Mouse (Mus musculus) hindbrain, embryonic 12.5 days (tissue): ENCODE data around the gene Tmtc2. TPM values are rescaled to one million over a fixed set of nuclear protein-coding genes. Genes with fewer than 3 reads are reported as not detected.

ENCODE experiments used
- ATAC-seq: fragments of 200-750 bp; cut with Nextera tagmentation; 2 replicates; pipeline ENCODE4 v1.8.0; 2017; ENCODE audit warnings: moderate TSS enrichment; ENCODE audit not compliant: low FRiP score
- H3K27ac ChIP-seq: fragments of 300-500 bp; sonication (generic); 2 replicates; pipeline ENCODE4 v1.5.1; 2016; ENCODE audit warnings: mild to moderate bottlenecking
- H3K27me3 ChIP-seq: fragments of 300-500 bp; sonication (generic); 2 replicates; pipeline ENCODE4 v1.6.1; 2016; ENCODE audit warnings: mild to moderate bottlenecking
- H3K36me3 ChIP-seq: fragments of 300-500 bp; sonication (generic); 2 replicates; pipeline ENCODE4 v1.6.1; 2016; ENCODE audit warnings: mild to moderate bottlenecking
- H3K4me1 ChIP-seq: fragments of 300-500 bp; sonication (generic); 2 replicates; pipeline ENCODE4 v1.6.1; 2016
- H3K4me2 ChIP-seq: fragments of 300-500 bp; sonication (generic); replicated peaks from 2 replicates; pipeline ENCODE4 v1.6.1; 2016; ENCODE audit warnings: mild to moderate bottlenecking
- H3K4me3 ChIP-seq: fragments of 300-500 bp; sonication (generic); 2 replicates; pipeline ENCODE4 v1.5.1; 2016; ENCODE audit warnings: mild to moderate bottlenecking
- H3K9ac ChIP-seq: fragments of 300-500 bp; sonication (generic); 2 replicates; pipeline ENCODE4 v1.6.1; 2016; ENCODE audit warnings: mild to moderate bottlenecking, moderate library complexity
- H3K9me3 ChIP-seq: fragments of 300-500 bp; sonication (generic); replicated peaks from 2 replicates; pipeline ENCODE4 v1.6.1; 2016; ENCODE audit warnings: mild to moderate bottlenecking
- WGBS: fragments of 180-500 bp; shearing (Covaris S2); methylation state at CpG from one replicate; pipeline ENCODE4 v1.1.7; 2016; 5-methylcytosine and 5-hydroxymethylcytosine counted together
- polyA plus RNA-seq: library from polyadenylated mRNA; unstranded; fragments of >200 nt; fragmentation: Nextera tagmentation; extraction: Ambion mirVana; gene quantifications from 2 replicates; pipeline ENCODE4 v1.2.1, GENCODE M21; 2016

Tmtc2 gene
- polyA plus RNA-seq, 1 experiment from 2014 or later: 19.6 TPM

- Histone ChIP-seq H3K9me3 (no peaks in the 10 kb centered on the region), H3K27ac (no peak overlapping the region), H3K36me3 (no peaks in the 10 kb centered on the region), H3K27me3 (no peaks in the 10 kb centered on the region; the same call in 1 of the 2 replicates), H3K9ac (no peak overlapping the region; the same call in 1 of the 2 replicates), H3K4me3 (peak overlapping the region; percentile 78), H3K4me1 (peaks cover 23% of the 10 kb centered on the region), H3K4me2 (peak overlapping the region; percentile 76)
- no peak for ATAC-seq
- WGBS: 40% methylated on average over 7 of the region's 7 CpGs
Observed at GRCm38 (mm10) chr10:105572301-105572700, 1.9 kb downstream of the Tmtc2 start.

DNA sequence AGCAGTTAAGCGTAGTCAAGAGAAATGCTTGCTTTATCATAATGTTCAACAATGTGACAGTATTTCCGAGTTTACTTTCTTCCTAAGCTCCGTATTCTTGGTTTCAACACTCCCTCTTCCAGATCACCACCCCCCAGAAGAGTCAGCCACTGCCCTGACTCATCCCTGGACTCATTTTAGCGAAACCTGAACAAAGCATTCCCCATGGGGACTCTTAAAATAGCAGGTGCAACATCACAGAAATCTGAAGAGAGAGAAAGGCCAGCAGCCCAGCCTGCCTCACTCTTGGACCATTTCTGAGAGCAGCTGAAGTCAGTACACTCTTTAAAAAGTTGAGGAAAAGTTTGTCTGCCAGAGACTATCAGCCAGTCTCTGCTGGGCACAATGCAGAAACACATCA, 2.4 kb downstream of the Tmtc2 start:
- peak overlapping the region; percentile 32; the same call in 1 of the 2 replicates for H3K9ac ChIP-seq
- H3K4me3 ChIP-seq: peak overlapping the region; percentile 78
- no peaks in the 10 kb centered on the region for H3K36me3 ChIP-seq
- no peak for ATAC-seq
- 72% methylated on average over 4 of the region's 4 CpGs for WGBS
- no peaks in the 10 kb centered on the region for H3K9me3 ChIP-seq
- no peak overlapping the region for H3K27ac ChIP-seq
- peaks cover 22% of the 10 kb centered on the region for H3K4me1 ChIP-seq
- no peaks in the 10 kb centered on the region; the same call in 1 of the 2 replicates for H3K27me3 ChIP-seq
- peak overlapping the region; percentile 76 for H3K4me2 ChIP-seq

DNA sequence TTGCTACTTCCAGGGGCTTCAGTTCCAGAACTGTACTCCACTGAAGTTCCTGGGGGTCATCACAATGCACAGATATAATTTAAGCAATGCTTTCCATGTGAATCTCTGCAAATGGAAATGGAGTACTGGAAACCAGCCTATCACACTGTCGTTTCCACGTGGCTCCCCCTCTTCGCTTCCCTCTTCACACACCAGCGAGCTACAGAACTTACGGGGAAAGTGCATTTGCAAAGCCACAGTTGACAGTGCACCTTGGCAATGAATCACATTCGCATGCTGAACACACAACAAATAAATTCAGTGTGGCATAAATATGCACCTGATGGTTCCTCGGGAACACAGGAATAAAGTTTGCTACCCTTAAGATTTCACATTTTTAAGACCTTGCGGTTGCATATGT, 3.2 kb downstream of the Tmtc2 start:
- Histone ChIP-seq H3K4me3 (no peak overlapping the region), H3K4me1 (peaks cover 22% of the 10 kb centered on the region), H3K27ac (no peak overlapping the region), H3K9me3 (no peaks in the 10 kb centered on the region), H3K36me3 (no peaks in the 10 kb centered on the region), H3K27me3 (no peaks in the 10 kb centered on the region; the same call in 1 of the 2 replicates), H3K4me2 (peak overlapping the region; percentile 25), H3K9ac (no peak overlapping the region)
- no peak for ATAC-seq
- 80% methylated on average over 8 of the region's 8 CpGs for WGBS

DNA sequence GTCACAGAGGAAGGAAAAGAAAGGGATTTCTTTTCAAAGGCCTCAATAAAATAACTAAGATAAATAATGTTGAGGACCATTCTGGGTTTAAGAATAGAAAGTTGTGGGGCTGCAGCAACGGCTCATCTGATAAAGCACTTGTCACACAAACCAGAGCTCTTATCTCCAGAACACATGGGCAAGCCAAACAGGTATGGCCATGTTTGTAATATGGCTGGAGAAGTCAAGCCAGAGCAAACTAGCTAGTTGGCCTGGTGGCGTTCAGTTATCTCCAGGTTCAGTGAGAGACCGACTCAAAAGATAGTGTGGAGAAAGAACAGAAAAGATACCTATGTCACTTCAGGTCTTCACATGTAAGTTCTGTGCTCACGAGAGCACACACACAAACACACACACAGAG, 4.7 kb downstream of the Tmtc2 start:
- Histone ChIP-seq H3K9me3 (no peaks in the 10 kb centered on the region), H3K27me3 (no peaks in the 10 kb centered on the region; the same call in 1 of the 2 replicates), H3K4me2 (no peak overlapping the region), H3K4me3 (no peak overlapping the region), H3K27ac (no peak overlapping the region), H3K9ac (no peak overlapping the region), H3K36me3 (no peaks in the 10 kb centered on the region), H3K4me1 (peaks cover 22% of the 10 kb centered on the region)
- ATAC-seq: no peak
- WGBS: 85% methylated on average over 4 of the region's 4 CpGs

GRCm38 (mm10) chr10:105567825-105568531, 6.3 kb downstream of the Tmtc2 start:
- no peaks in the 10 kb centered on the region; the same call in 1 of the 2 replicates for H3K27me3 ChIP-seq
- no peak overlapping the region for H3K27ac ChIP-seq
- no peaks in the 10 kb centered on the region for H3K9me3 ChIP-seq
- no peak overlapping the region for H3K4me3 ChIP-seq
- no peaks in the 10 kb centered on the region for H3K36me3 ChIP-seq
- H3K4me2 ChIP-seq: no peak overlapping the region
- ATAC-seq: no peak
- H3K9ac ChIP-seq: no peak overlapping the region
- H3K4me1 ChIP-seq: peaks cover 22% of the 10 kb centered on the region
- WGBS: 81% methylated on average over 8 of the region's 8 CpGs

- no peak for ATAC-seq
- Histone ChIP-seq H3K9ac (no peak overlapping the region), H3K4me2 (no peak overlapping the region), H3K27ac (no peak overlapping the region), H3K4me3 (no peak overlapping the region), H3K36me3 (no peaks in the 10 kb centered on the region), H3K4me1 (no peaks in the 10 kb centered on the region), H3K27me3 (no peaks in the 10 kb centered on the region), H3K9me3 (no peaks in the 10 kb centered on the region)
- 92% methylated on average over 4 of the region's 4 CpGs for WGBS
Observed at GRCm38 (mm10) chr10:105561548-105561947, 12.7 kb downstream of the Tmtc2 start.

DNA sequence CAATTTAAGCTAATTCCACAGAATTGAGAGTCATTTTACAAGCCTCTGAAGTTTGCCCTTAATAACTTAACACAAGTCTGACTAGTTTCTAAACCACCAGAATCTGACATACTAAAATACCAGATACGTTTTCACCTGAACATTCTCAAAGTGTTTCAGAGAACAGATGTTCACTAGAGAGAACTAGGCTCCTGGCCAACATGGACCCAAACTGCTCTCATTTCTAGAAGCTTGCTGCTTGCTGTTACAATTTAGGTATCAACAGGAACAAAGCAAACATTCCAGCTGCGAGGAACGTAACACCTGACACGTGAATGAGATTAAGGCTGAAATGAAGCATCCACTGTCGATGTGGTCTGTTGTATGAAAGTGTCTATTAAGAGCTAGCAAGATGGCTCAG, 16.7 kb downstream of the Tmtc2 start:
- Histone ChIP-seq H3K4me3 (no peak overlapping the region), H3K9me3 (no peaks in the 10 kb centered on the region), H3K36me3 (no peaks in the 10 kb centered on the region), H3K27ac (no peak overlapping the region), H3K9ac (no peak overlapping the region), H3K27me3 (no peaks in the 10 kb centered on the region), H3K4me2 (no peak overlapping the region), H3K4me1 (no peaks in the 10 kb centered on the region)
- ATAC-seq: no peak
- WGBS: 82% methylated on average over 5 of the region's 5 CpGs

DNA sequence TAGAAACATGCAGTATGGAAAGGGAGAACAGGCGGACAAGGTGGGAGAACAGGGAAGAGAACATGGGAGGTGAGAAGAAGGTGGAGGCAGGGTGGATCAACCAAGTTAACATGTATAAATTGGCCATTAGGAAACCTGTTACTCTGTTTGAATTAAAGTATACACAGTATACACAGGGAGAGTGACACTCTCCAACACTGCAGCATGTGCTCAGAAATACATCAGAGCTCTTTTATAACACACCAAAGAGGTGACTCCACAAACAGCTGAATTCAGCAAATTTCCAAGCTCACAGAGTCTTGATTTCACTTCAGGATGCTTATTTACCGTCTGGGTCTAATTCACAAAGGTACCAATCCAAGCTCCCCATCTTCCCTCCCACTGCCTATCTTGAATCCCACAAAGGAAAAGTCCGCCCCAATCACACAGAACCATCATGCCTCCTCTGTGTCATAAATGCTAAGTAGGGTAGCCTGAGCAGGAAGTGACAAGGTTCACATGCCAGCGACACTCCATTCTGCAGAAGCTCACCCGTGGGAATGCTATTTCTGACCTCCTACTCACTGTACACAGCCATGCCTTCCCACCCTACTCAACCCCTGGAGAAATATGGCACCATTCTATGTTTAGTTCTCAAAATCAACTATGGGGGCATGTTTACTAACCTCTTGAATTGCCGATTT, 17.2 kb downstream of the Tmtc2 start:
- no peaks in the 10 kb centered on the region for H3K4me1 ChIP-seq
- H3K27me3 ChIP-seq: no peaks in the 10 kb centered on the region
- 85% methylated on average over 6 of the region's 6 CpGs for WGBS
- H3K27ac ChIP-seq: no peak overlapping the region
- no peaks in the 10 kb centered on the region for H3K36me3 ChIP-seq
- H3K9ac ChIP-seq: no peak overlapping the region
- H3K4me2 ChIP-seq: no peak overlapping the region
- no peak for ATAC-seq
- no peak overlapping the region for H3K4me3 ChIP-seq
- H3K9me3 ChIP-seq: no peaks in the 10 kb centered on the region

DNA sequence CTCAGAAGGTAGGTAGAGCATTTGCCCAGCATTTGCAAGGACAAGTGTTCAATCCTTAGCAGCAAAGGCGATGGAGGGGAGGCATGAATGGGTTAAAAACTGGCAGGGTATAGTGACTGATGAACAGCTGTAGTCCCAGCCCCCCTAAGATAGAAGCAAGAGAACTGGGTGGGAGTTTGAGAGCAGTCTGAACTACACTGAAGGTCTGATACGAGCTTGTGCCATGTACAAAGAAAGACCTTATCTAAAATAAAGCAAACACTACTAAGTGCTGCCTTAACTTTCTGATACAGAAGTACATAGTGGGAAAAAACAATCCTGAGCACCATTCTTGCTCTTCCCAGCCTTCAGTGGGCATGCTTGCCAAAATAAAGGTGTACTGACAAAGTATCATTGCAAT, 20.1 kb downstream of the Tmtc2 start:
- WGBS: 90% methylated on average over 2 of the region's 2 CpGs
- Histone ChIP-seq H3K4me3 (no peak overlapping the region), H3K4me1 (no peaks in the 10 kb centered on the region), H3K36me3 (no peaks in the 10 kb centered on the region), H3K9me3 (no peaks in the 10 kb centered on the region), H3K9ac (no peak overlapping the region), H3K4me2 (no peak overlapping the region), H3K27me3 (no peaks in the 10 kb centered on the region), H3K27ac (no peak overlapping the region)
- no peak for ATAC-seq

DNA sequence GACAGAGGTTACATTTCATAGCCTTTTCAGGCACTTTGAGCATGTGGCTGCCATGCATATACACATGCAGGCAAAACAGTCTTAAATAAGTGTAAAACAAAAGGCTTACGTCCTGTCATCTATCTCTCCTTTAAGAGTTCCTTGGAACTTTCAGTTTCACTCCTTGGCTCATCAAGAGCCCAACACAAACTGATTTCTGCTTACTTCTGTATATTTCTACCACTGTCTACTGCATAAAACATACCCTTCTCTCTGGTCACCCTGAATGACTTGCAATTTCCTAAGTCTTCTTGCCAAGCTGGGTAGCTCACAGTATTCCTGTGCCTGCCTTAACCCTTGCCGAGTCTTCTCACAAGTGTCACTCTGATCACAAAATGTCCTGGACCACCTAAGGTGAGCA, 26.2 kb downstream of the Tmtc2 start:
- no peak overlapping the region for H3K27ac ChIP-seq
- no peaks in the 10 kb centered on the region for H3K9me3 ChIP-seq
- no peak for ATAC-seq
- H3K27me3 ChIP-seq: no peaks in the 10 kb centered on the region
- no peaks in the 10 kb centered on the region for H3K4me1 ChIP-seq
- no peaks in the 10 kb centered on the region for H3K36me3 ChIP-seq
- no peak overlapping the region for H3K4me2 ChIP-seq
- no peak overlapping the region for H3K9ac ChIP-seq
- no peak overlapping the region for H3K4me3 ChIP-seq
- 92% methylated on average over 2 of the region's 2 CpGs for WGBS

DNA sequence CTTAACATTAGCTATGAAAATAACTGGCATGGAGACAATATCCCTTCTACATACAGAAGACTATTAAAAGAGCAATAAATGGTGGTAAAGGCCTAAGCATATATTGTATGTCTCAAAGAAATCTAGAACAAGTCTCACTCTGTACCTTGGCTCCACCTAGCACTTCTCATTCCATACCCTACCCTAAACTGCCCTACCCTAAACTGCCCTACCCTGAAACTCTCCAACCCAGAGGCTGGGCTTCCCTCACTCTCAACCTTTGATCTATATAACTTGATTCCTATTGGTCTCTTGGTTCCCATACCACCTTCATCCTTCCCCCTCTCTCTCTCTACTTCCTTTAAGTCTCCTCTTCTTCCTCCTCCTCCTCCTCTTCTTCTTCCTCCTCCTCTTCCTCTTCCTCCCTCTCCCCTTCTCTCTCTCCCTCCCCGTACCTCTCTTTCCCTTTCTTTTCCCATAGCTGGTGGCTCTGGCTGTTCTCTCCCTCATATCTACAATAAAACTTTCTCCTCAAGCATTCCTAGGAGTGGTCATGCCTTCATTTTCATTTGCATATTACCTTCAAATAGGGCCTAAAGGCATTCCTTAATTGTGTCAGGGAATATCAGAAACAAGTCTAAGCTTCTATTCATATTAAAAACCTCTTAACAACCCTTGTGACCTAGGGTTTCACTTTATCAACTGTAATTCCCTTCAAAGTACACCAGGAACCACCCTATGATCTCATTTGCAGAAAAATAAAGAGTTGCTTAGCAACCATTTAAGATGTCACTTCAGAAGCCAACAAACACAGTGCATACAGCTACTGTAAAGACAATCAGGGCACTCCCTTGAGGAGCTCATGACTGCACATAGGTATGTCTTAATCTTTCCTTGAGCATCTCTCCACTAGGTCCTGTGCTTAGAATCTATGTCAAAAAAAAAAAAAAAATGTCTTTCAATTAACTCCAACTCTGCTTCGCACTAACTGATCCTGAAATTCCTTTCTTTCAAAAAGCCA, 29.9 kb downstream of the Tmtc2 start:
- H3K9ac ChIP-seq: no peak overlapping the region
- no peaks in the 10 kb centered on the region for H3K36me3 ChIP-seq
- no peak for ATAC-seq
- no peak overlapping the region for H3K4me3 ChIP-seq
- no peaks in the 10 kb centered on the region for H3K4me1 ChIP-seq
- no peaks in the 10 kb centered on the region for H3K27me3 ChIP-seq
- H3K4me2 ChIP-seq: no peak overlapping the region
- WGBS: 92% methylated on average over 2 of the region's 2 CpGs
- H3K9me3 ChIP-seq: no peaks in the 10 kb centered on the region
- H3K27ac ChIP-seq: no peak overlapping the region

DNA sequence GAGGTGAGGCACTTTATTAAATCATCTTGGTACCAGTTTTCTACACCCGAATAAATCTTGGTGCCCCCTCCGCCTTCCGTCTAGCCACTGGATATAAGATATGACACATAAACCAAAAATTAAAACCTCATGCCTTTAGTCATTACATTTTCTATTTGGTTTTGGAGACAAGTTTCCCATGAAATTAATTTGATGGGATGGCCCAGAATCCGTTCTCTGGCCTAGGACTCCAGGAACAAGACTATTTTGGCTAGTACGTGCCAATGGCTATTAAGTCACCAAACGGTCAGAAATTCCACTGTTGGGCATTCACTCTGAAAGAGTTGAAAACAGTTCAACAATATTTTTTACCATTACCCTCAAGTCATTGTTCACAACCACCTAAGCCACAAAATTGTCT, 32.2 kb downstream of the Tmtc2 start:
- Histone ChIP-seq H3K36me3 (no peaks in the 10 kb centered on the region), H3K4me1 (no peaks in the 10 kb centered on the region), H3K27me3 (no peaks in the 10 kb centered on the region), H3K9ac (no peak overlapping the region), H3K9me3 (no peaks in the 10 kb centered on the region), H3K4me2 (no peak overlapping the region), H3K27ac (no peak overlapping the region), H3K4me3 (no peak overlapping the region)
- WGBS: 97% methylated on average over 6 of the region's 6 CpGs
- no peak for ATAC-seq
